Mouse (Mus musculus): Measurements from ENCODE around the gene Arhgap22. TPM values are rescaled to one million over a fixed set of nuclear protein-coding genes. Genes with fewer than 3 reads are reported as not detected.

Gene Arhgap22
- polyA plus RNA-seq, 1 experiment from 2014 or later = 2.6 TPM

DNA sequence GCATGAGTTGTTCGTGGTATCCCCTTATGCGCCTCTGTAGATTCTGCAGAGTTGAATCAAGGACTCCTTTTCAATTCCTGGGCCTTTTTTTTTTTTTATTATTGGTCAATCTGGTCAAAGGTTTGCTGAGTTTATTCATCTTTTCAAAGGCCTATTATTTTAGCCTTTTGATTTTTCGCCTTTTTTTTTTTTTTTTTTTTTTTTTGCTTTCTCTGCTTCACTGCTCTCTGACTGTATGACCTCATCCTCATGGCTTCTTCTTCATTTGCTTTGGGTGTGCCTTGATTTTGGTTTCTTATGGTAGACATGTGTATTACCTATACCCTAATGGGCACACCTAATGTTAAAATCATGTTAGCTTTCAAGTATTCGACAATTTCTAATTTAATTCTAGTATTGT, 11.4 kb downstream of the Arhgap22 start:
- Histone ChIP-seq H3K9me3 (no peaks in the 10 kb centered on the region), H3K36me3 (replicated peaks) (no peaks in the 10 kb centered on the region), H3K4me1 (no peaks in the 10 kb centered on the region), H3K27me3 (replicated peaks) (no peaks in the 10 kb centered on the region), H3K9ac (no peak overlapping the region), H3K4me2 (no peak overlapping the region), H3K27ac (no peak overlapping the region), H3K4me3 (no peak overlapping the region)
- WGBS = 94% methylated on average over 4 of the region's 4 CpGs
- ATAC-seq (replicated peaks) = no peak

DNA sequence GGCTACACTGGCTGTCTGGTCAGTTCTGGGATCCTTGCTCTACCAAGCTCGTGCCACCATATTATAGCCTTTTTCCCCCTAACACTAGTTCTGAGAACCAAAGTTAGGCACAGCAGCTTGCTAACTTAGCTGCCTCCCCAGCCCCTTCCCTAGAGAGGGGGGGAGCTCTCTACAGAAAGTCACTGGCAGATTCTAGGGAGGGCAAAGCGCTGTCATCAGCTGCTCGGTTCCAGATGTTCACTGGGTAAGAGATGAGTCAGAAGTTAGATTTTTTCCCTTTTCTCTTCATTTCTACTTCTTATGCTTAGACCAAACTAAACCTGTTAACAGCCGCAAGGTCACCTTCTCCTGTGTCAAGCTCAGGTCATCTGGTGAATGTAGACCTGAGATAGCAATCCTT, 16.8 kb downstream of the Arhgap22 start:
- Histone ChIP-seq H3K27ac (no peak overlapping the region), H3K9ac (no peak overlapping the region), H3K36me3 (replicated peaks) (no peaks in the 10 kb centered on the region), H3K4me2 (no peak overlapping the region), H3K9me3 (no peaks in the 10 kb centered on the region), H3K4me3 (no peak overlapping the region), H3K27me3 (replicated peaks) (no peaks in the 10 kb centered on the region), H3K4me1 (no peaks in the 10 kb centered on the region)
- no peak for ATAC-seq (replicated peaks)
- WGBS = 96% methylated on average over 4 of the region's 4 CpGs

DNA sequence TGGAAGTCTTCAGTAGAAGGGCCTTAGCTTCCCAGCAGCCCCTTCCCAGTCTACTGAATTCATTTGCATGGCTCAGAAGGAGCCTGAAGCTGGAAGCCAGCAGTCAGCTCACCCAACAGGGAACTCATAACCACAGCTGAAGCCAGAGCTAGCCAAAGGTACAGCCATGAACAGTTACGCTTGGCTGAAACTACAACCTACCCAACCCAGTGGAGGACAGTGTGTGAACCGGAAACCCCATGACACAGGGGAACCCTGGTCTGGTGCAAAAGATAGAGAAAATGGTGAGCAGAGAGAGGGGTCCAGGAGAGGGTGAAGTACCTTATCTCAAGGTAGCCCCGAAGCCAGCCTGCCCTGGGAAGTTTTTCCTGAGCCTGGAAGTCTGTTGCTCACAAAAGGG, 17.5 kb downstream of the Arhgap22 start:
- H3K4me1 ChIP-seq = no peaks in the 10 kb centered on the region
- 88% methylated on average over 3 of the region's 3 CpGs for WGBS
- H3K9me3 ChIP-seq = no peaks in the 10 kb centered on the region
- no peak overlapping the region for H3K9ac ChIP-seq
- H3K4me3 ChIP-seq = no peak overlapping the region
- no peak overlapping the region for H3K4me2 ChIP-seq
- no peak for ATAC-seq (replicated peaks)
- H3K27ac ChIP-seq = no peak overlapping the region
- H3K36me3 ChIP-seq (replicated peaks) = no peaks in the 10 kb centered on the region
- H3K27me3 ChIP-seq (replicated peaks) = no peaks in the 10 kb centered on the region

DNA sequence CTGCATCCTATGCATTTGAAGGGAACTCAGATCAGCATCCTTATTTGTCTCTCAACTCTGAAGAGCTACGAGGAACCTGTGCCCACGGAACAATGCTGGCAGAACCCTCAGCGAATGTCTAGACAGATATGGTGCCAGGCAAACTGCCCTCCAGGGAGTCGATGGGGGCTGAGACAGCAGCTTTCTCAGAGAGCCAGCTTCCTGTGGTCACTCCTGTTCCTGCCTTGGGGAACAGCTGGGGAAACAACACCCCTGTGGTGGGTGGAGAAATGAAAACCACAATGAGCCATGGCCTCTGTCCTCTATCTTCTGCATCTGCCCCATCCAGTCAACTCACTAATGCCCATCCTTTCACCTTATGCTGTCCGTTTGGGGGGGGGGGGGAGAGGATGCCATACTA, 18.2 kb downstream of the Arhgap22 start:
- H3K4me1 ChIP-seq = no peaks in the 10 kb centered on the region
- no peak overlapping the region for H3K4me3 ChIP-seq
- no peak overlapping the region for H3K4me2 ChIP-seq
- H3K27ac ChIP-seq = no peak overlapping the region
- no peaks in the 10 kb centered on the region for H3K36me3 ChIP-seq (replicated peaks)
- no peaks in the 10 kb centered on the region for H3K9me3 ChIP-seq
- no peak overlapping the region for H3K9ac ChIP-seq
- 72% methylated on average over 5 of the region's 5 CpGs for WGBS
- ATAC-seq (replicated peaks) = no peak
- no peaks in the 10 kb centered on the region for H3K27me3 ChIP-seq (replicated peaks)

DNA sequence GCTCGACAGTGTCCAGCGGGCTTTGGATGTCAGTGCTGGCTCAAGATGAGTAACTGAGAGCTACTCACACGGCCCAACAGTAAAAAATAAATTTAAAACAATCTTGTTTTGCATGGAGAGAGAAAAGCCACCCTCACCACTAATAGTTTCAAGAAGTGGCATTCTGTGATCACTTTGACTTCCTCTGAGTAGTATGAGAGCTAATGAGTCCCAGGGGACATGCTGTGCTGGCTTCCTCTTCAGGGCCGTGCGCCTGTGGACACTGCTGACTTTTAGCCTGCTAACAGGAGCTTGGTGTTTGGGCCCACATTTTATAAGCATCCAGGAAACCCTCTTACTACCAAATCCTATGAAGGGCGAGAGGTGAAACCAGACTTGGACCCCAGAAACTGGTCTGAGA, 21.8 kb downstream of the Arhgap22 start:
- no peak overlapping the region for H3K4me2 ChIP-seq
- H3K9me3 ChIP-seq = no peaks in the 10 kb centered on the region
- H3K9ac ChIP-seq = no peak overlapping the region
- H3K27ac ChIP-seq = no peak overlapping the region
- H3K4me1 ChIP-seq = no peaks in the 10 kb centered on the region
- ATAC-seq (replicated peaks) = no peak
- H3K36me3 ChIP-seq (replicated peaks) = no peaks in the 10 kb centered on the region
- 78% methylated on average over 6 of the region's 6 CpGs for WGBS
- H3K27me3 ChIP-seq (replicated peaks) = no peaks in the 10 kb centered on the region
- no peak overlapping the region for H3K4me3 ChIP-seq

DNA sequence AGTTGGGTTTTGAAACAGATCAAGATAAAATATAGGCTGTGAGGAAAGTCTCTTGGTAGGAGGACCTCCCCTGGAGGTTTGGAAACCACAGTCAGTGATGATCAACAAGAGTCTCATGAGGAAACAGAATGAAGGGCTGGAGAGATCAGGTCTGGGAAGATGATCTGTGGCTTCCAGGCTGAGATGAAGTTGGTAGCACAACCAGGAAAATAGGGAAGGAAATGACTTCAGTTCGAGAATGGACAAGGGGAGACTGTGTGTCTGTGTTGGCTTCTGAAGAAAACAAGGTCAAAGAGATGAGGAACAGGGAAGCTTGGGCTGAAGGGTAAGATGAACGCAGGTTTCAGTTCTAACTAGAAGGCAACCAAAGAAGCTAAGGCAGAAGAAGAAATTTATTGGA, 26.6 kb downstream of the Arhgap22 start:
- H3K36me3 ChIP-seq (replicated peaks) = no peaks in the 10 kb centered on the region
- no peaks in the 10 kb centered on the region for H3K27me3 ChIP-seq (replicated peaks)
- no peak overlapping the region for H3K27ac ChIP-seq
- H3K9me3 ChIP-seq = no peaks in the 10 kb centered on the region
- H3K4me2 ChIP-seq = no peak overlapping the region
- H3K9ac ChIP-seq = no peak overlapping the region
- no peaks in the 10 kb centered on the region for H3K4me1 ChIP-seq
- H3K4me3 ChIP-seq = no peak overlapping the region
- ATAC-seq (replicated peaks) = no peak
- WGBS = 85% methylated on average over 2 of the region's 2 CpGs

DNA sequence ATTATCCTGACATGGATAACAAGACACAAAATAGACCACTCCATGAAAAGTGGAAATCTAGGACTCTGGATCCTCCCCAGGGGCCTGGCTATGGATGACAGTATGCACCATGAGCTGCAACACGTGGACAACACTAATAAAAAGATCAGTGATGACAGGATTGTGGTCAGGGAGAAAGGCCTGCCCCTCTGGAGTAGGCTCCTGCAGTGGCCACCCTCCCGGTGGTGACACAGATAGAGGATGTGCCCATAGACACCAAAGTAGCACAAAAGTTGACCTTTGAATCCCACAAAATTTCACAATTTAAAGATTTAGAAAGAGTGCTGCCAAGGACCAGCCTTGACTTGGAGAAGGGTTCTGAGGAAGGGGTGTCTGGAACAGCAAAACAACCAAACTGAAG, 29.4 kb downstream of the Arhgap22 start:
- Histone ChIP-seq H3K4me2 (no peak overlapping the region), H3K9ac (no peak overlapping the region), H3K36me3 (replicated peaks) (no peaks in the 10 kb centered on the region), H3K27me3 (replicated peaks) (no peaks in the 10 kb centered on the region), H3K4me1 (no peaks in the 10 kb centered on the region), H3K9me3 (no peaks in the 10 kb centered on the region), H3K4me3 (no peak overlapping the region), H3K27ac (no peak overlapping the region)
- 58% methylated on average over 2 of the region's 2 CpGs for WGBS
- ATAC-seq (replicated peaks) = no peak

DNA sequence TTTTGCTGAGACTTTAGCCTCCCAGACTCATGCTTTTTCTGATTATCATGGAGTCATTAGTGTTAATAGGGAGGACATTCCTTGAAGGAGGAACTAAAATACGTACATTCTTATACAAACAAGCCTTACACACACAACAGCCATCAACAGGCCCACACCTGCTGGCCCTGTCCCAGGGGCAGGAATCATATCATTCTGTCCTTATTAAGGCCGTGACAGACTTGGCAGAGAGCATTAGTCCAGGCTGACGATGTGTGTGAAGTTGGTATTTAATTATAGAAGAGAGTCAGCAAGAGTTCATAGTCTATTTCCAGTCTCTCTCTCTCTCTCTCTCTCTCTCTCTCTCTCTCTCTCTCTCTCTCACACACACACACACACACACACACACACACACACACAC, 30.7 kb downstream of the Arhgap22 start:
- no peak overlapping the region for H3K9ac ChIP-seq
- no peaks in the 10 kb centered on the region for H3K4me1 ChIP-seq
- H3K4me2 ChIP-seq = no peak overlapping the region
- no peak overlapping the region for H3K4me3 ChIP-seq
- no peaks in the 10 kb centered on the region for H3K9me3 ChIP-seq
- no peak for ATAC-seq (replicated peaks)
- no peaks in the 10 kb centered on the region for H3K36me3 ChIP-seq (replicated peaks)
- no peaks in the 10 kb centered on the region for H3K27me3 ChIP-seq (replicated peaks)
- WGBS = 62% methylated on average over 3 of the region's 3 CpGs
- no peak overlapping the region for H3K27ac ChIP-seq

DNA sequence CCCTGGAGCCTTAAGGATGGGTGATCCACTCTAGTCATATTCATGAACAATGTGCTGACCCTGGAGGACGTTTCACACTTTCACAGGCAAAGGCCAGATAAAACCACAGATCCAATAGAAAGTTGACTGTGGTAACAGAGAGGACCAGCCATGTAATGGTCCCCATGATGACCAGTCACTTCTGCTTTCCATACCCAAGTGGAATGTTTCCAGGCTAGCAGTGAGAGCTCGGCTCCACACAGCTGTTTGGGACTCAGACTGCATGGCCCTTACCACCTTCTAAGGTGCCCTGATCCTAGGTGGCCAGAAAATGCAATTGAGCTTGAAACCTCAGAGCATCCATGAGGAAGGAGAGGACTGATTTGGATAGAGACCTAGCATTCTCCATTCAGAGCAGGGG, 31.1 kb downstream of the Arhgap22 start:
- H3K9ac ChIP-seq = no peak overlapping the region
- no peak for ATAC-seq (replicated peaks)
- no peak overlapping the region for H3K27ac ChIP-seq
- no peaks in the 10 kb centered on the region for H3K36me3 ChIP-seq (replicated peaks)
- no peak overlapping the region for H3K4me3 ChIP-seq
- H3K4me2 ChIP-seq = no peak overlapping the region
- H3K27me3 ChIP-seq (replicated peaks) = 0 out of 2 replicates have a peak, but pooled peaks cover under 1% of the 10 kb centered on the region
- 75% methylated on average over 2 of the region's 2 CpGs for WGBS
- no peaks in the 10 kb centered on the region for H3K9me3 ChIP-seq
- peaks cover under 1% of the 10 kb centered on the region; the same call in 1 of the 2 replicates for H3K4me1 ChIP-seq

DNA sequence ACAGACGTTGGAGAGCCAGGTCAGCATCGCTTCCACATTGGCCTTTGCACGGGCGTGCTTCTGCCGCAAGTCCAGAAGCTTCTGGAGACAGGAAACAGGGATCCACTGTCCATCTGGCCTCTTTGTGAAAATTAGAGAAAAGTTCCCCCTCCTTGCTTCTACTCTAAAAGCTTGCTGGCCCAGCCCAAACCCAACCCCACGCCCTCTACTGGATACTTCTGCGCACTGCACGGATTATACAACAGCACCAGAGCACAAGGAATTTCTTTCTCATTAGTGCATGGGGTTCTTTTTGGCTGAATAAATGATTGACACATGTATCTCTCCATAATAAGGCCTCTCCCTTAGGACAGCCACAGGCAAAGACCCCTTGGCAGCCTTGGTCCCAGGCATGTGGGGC, 32.6 kb downstream of the Arhgap22 start:
- no peak overlapping the region for H3K27ac ChIP-seq
- no peak overlapping the region for H3K4me3 ChIP-seq
- WGBS = 29% methylated on average over 8 of the region's 8 CpGs
- ATAC-seq (replicated peaks) = no peak
- H3K9me3 ChIP-seq = no peaks in the 10 kb centered on the region
- no peaks in the 10 kb centered on the region for H3K36me3 ChIP-seq (replicated peaks)
- H3K9ac ChIP-seq = no peak overlapping the region
- peaks cover 13% of the 10 kb centered on the region for H3K4me1 ChIP-seq
- H3K27me3 ChIP-seq (replicated peaks) = 0 out of 2 replicates have a peak, but pooled peaks cover 10% of the 10 kb centered on the region
- H3K4me2 ChIP-seq = no peak overlapping the region

DNA sequence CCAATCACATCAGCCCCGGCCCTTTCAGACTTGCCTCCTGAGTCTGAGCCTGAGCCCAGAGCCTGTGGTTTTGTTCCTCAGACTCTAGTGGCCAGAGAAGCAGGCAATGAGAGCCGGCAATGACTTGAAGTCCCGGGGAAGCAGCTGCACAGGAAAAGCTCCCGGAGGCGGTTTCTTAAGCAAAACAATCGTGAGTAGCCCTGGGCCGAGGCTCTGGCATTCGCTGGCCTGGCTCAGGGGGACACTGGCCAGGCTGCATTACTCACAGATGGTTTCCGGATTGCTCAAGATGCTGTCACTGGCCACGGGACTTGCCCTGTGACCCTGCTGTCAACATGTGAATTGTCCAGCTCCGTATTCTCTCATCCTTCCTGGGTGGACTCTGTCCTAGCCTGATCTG, 33.8 kb downstream of the Arhgap22 start:
- Histone ChIP-seq H3K4me1 (peaks cover 13% of the 10 kb centered on the region), H3K9me3 (no peaks in the 10 kb centered on the region), H3K27ac (no peak overlapping the region), H3K27me3 (replicated peaks) (0 out of 2 replicates have a peak, but pooled peaks cover 13% of the 10 kb centered on the region), H3K9ac (no peak overlapping the region), H3K4me3 (no peak overlapping the region), H3K36me3 (replicated peaks) (no peaks in the 10 kb centered on the region), H3K4me2 (no peak overlapping the region)
- no peak for ATAC-seq (replicated peaks)
- WGBS = 33% methylated on average over 11 of the region's 11 CpGs

DNA sequence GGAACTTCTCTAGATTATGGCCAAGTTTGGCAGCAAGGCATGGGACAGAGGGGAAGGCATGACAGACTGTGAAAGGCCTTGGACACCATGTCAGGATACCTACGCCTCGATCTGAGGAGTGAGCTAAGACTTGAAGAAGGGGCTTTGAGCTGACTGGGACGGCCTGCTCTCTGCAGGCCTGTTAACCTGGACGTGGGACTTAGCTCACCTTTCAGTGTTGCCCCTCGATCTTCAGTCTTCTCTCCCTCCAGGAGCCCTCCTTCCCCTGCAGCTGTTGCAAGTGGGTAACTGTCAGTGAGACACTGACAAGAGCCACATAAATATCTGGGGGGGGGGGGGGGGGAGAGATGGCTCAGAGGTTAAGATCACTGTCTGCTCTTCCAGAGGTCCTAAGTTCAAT, 34.9 kb downstream of the Arhgap22 start:
- no peak overlapping the region for H3K27ac ChIP-seq
- H3K9me3 ChIP-seq = no peaks in the 10 kb centered on the region
- H3K4me3 ChIP-seq = no peak overlapping the region
- no peaks in the 10 kb centered on the region for H3K36me3 ChIP-seq (replicated peaks)
- H3K27me3 ChIP-seq (replicated peaks) = 0 out of 2 replicates have a peak, but pooled peaks cover 13% of the 10 kb centered on the region
- H3K9ac ChIP-seq = no peak overlapping the region
- WGBS = 87% methylated on average over 5 of the region's 5 CpGs
- no peak for ATAC-seq (replicated peaks)
- H3K4me2 ChIP-seq = no peak overlapping the region
- peaks cover 13% of the 10 kb centered on the region for H3K4me1 ChIP-seq

DNA sequence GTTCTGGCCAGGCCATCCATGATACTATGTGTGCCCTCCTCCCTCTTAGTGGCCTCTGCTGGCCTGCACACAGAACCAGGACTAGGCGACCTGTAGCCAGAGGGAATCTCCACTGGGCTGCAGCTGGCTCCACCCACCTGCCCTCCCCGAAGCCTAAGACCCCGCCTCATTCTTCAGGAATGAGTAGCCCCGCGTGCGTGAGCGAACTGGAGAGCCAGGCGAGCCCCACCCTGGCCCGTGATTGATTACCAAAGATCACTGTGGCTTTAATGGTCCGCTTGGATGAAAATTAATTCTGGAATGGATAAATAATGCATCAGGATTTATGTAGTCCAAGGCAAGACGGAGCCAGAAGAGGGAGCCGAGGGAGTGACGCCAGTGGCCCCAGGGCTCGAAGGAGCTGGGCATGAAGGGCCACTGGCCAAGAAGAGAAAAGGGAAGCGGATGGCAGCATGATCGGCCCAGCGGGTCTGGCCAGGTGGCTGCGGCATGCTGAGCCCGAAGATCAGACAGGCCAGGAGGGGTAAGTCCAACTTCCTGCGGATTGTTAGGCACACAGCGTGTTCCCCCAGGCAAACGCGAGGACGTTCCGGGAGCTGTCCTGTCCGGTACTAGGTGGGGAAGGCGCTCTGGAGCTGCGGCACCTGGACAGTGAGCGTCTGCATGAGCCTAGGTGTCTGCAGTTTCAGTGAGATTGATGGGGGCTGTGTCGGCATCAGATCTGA, 36.6 kb downstream of the Arhgap22 start:
- H3K4me1 ChIP-seq = peaks cover 13% of the 10 kb centered on the region
- peak overlapping the region; percentile 43 for H3K4me3 ChIP-seq
- ATAC-seq (replicated peaks) = peak; percentile 50; the same call in 1 of the 2 replicates
- WGBS = under 1% methylated on average over 30 of the region's 30 CpGs
- peak overlapping the region; percentile 47 for H3K9ac ChIP-seq
- no peaks in the 10 kb centered on the region for H3K9me3 ChIP-seq
- H3K4me2 ChIP-seq = peak overlapping the region; percentile 95
- no peaks in the 10 kb centered on the region for H3K36me3 ChIP-seq (replicated peaks)
- H3K27me3 ChIP-seq (replicated peaks) = 0 out of 2 replicates have a peak, but pooled peaks cover 13% of the 10 kb centered on the region
- H3K27ac ChIP-seq = no peak overlapping the region

Data from midbrain, embryonic 15.5 days (tissue).